Mouse (Mus musculus) neural tube, embryonic 14.5 days (tissue): ENCODE measurements around the gene Mms19. TPM values are rescaled to one million over a fixed set of nuclear protein-coding genes. Genes with fewer than 3 reads are reported as not detected.

ENCODE experiments used
- ATAC-seq: fragments of 200-750 bp; cut with Nextera tagmentation; 2 replicates; pipeline ENCODE4 v1.8.0; 2017; ENCODE audit warnings: low read depth, mild to moderate bottlenecking, moderate TSS enrichment, moderate library complexity
- H3K27ac ChIP-seq: fragments of 300-500 bp; sonication (generic); 2 replicates; pipeline ENCODE4 v1.5.1; 2014; ENCODE audit warnings: low read depth, mild to moderate bottlenecking, control low read depth, low read length, moderate library complexity, mixed read lengths
- H3K27me3 ChIP-seq: fragments of 300-500 bp; sonication (generic); 2 replicates; pipeline ENCODE4 v1.6.1; 2014; ENCODE audit warnings: low read length; ENCODE audit not compliant: control insufficient read depth, insufficient read depth
- H3K36me3 ChIP-seq: fragments of 300-500 bp; sonication (generic); 2 replicates; pipeline ENCODE4 v1.6.1; 2014; ENCODE audit warnings: low read length, mixed read lengths; ENCODE audit not compliant: control insufficient read depth, insufficient read depth
- H3K4me1 ChIP-seq: fragments of 300-500 bp; sonication (generic); 2 replicates; pipeline ENCODE4 v1.6.1; 2014; ENCODE audit warnings: low read length; ENCODE audit not compliant: control insufficient read depth, insufficient read depth
- H3K4me2 ChIP-seq: fragments of 300-500 bp; sonication (generic); 2 replicates; pipeline ENCODE4 v1.6.1; 2014; ENCODE audit warnings: mild to moderate bottlenecking, low read depth, low read length, control low read depth
- H3K4me3 ChIP-seq: fragments of 300-500 bp; sonication (generic); 2 replicates; pipeline ENCODE4 v1.5.1; 2014; ENCODE audit warnings: low read depth, low read length, control low read depth, mixed read lengths
- H3K9ac ChIP-seq: fragments of 300-500 bp; sonication (generic); replicated peaks from 2 replicates; pipeline ENCODE4 v1.6.1; 2014; ENCODE audit warnings: low read depth, mild to moderate bottlenecking, control low read depth, low read length, mixed read lengths
- H3K9me3 ChIP-seq: fragments of 300-500 bp; sonication (generic); 2 replicates; pipeline ENCODE4 v1.6.1; 2016; ENCODE audit warnings: low read length; ENCODE audit not compliant: control insufficient read depth
- WGBS: fragments of 180-500 bp; shearing (Covaris S2); extraction: QIAGEN DNeasy Blood & Tissue Kit; methylation state at CpG from one replicate; pipeline ENCODE4 v1.1.7; 2014; 5-methylcytosine and 5-hydroxymethylcytosine counted together
- polyA plus RNA-seq: library from polyadenylated mRNA; unstranded; fragments of >200 nt; fragmentation: Nextera tagmentation; extraction: Ambion mirVana; gene quantifications from 2 replicates; pipeline ENCODE4 v1.2.1, GENCODE M21; 2014

Mms19 gene
- polyA plus RNA-seq, 1 experiment from 2014 or later = 33.7 TPM

- Histone ChIP-seq H3K4me1 (no peaks in the 10 kb centered on the region), H3K27ac (no peak overlapping the region), H3K4me3 (no peak overlapping the region), H3K9me3 (no peaks in the 10 kb centered on the region), H3K36me3 (no peaks in the 10 kb centered on the region), H3K9ac (no peak overlapping the region), H3K4me2 (no peak overlapping the region), H3K27me3 (no peaks in the 10 kb centered on the region)
- no peak for ATAC-seq
- WGBS = 91% methylated on average over 12 of the region's 12 CpGs
Observed at GRCm38 (mm10) chr19:42001253-42001980, 20.5 kb upstream of the Mms19 start.

DNA sequence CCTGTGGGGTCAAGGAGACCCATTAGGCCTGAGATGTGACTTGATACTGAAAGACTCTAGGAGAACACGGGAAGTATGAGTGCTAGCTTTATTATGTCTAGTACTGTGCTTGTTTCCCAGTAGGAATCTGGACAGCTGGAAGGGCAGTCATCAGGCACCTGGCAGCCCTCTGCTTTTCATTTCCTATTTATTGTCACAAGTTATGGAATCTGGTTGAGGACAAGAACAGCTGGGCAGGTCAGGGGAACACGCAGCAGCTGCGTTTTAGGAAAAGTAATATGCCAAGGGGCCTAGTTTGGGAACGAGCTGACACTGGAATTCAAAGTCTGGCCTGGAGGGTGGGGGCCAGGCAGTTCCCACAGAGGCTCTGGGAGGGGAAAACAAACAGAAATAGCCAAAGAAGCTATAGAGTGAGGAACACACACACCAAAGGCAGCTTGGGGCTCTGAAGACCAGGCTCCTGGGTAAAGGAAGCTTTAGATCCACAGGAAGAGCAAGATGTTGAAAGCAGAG, 19.5 kb upstream of the Mms19 start:
- Histone ChIP-seq H3K9me3 (no peaks in the 10 kb centered on the region), H3K4me3 (no peak overlapping the region), H3K36me3 (no peaks in the 10 kb centered on the region), H3K27ac (no peak overlapping the region), H3K4me1 (no peaks in the 10 kb centered on the region), H3K4me2 (no peak overlapping the region), H3K9ac (no peak overlapping the region), H3K27me3 (no peaks in the 10 kb centered on the region)
- ATAC-seq = no peak
- 67% methylated on average over 4 of the region's 4 CpGs for WGBS

DNA sequence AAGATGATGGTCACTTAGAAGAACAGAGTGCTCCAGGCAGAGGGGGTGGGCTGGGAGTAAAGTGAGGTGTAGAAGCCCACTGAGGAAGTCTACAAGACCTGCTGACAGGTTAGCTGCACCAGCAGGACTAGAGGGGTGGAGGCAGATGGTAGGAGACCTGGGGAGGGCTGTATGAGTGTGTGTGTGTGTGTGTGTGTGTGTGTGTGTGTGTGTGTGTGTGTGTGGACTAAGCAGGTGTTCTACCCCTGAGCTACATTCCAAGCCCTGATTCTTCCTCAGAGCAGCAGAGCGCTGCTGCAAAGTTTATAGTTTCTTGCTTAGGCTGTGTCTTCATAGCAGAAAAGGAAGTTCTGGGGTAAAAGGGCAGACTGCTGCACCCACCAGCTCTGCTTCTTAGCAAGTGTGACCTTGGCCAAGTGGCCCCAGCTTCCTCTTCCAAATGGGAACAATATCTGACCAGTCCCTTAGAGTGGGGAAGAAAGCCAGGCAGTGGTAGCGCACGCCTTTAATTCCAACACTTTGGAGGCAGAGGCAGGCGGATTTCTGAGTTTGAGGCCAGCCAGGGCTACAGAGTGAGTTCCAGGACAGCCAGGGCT, 18.8 kb upstream of the Mms19 start:
- Histone ChIP-seq H3K9ac (no peak overlapping the region), H3K27ac (no peak overlapping the region), H3K27me3 (no peaks in the 10 kb centered on the region), H3K9me3 (no peaks in the 10 kb centered on the region), H3K36me3 (no peaks in the 10 kb centered on the region), H3K4me1 (no peaks in the 10 kb centered on the region), H3K4me2 (no peak overlapping the region), H3K4me3 (no peak overlapping the region)
- no peak for ATAC-seq
- 89% methylated on average over 4 of the region's 4 CpGs for WGBS

GRCm38 (mm10) chr19:41998770-41999548, 18.0 kb upstream of the Mms19 start:
- Histone ChIP-seq H3K4me3 (no peak overlapping the region), H3K36me3 (no peaks in the 10 kb centered on the region), H3K9ac (no peak overlapping the region), H3K4me2 (no peak overlapping the region), H3K4me1 (no peaks in the 10 kb centered on the region), H3K27me3 (no peaks in the 10 kb centered on the region), H3K27ac (no peak overlapping the region), H3K9me3 (no peaks in the 10 kb centered on the region)
- no peak for ATAC-seq
- 86% methylated on average over 9 of the region's 9 CpGs for WGBS

DNA sequence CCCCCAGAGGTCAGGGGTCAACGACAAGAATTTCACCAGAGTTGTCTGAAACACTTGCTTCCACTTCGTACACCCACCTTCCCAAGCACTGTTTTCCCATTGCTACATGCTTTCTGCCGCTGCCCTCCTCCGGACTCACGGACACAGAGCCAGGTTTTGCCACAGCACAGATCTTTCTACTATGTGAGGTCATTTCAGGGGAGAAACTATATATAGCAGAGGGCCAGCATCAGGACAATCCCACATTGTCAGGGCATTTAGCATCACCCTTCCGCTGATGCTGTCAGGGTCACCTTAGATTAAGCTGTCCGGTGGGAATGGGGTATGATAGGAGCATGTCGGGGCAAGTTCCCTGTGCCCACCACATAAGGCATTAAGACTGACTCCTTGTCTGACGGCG, 16.1 kb upstream of the Mms19 start:
- H3K36me3 ChIP-seq = no peaks in the 10 kb centered on the region
- no peak for ATAC-seq
- H3K4me2 ChIP-seq = no peak overlapping the region
- H3K9me3 ChIP-seq = no peaks in the 10 kb centered on the region
- no peaks in the 10 kb centered on the region for H3K4me1 ChIP-seq
- no peak overlapping the region for H3K27ac ChIP-seq
- 90% methylated on average over 10 of the region's 10 CpGs for WGBS
- no peaks in the 10 kb centered on the region for H3K27me3 ChIP-seq
- H3K9ac ChIP-seq = no peak overlapping the region
- no peak overlapping the region for H3K4me3 ChIP-seq

- Histone ChIP-seq H3K4me1 (no peaks in the 10 kb centered on the region), H3K9me3 (no peaks in the 10 kb centered on the region), H3K27me3 (no peaks in the 10 kb centered on the region), H3K4me2 (no peak overlapping the region), H3K27ac (no peak overlapping the region), H3K4me3 (no peak overlapping the region), H3K36me3 (no peaks in the 10 kb centered on the region), H3K9ac (no peak overlapping the region)
- ATAC-seq = no peak
- WGBS = 37% methylated on average over 1 of the region's 1 CpGs
Observed at GRCm38 (mm10) chr19:41995483-41995882, 14.5 kb upstream of the Mms19 start.

GRCm38 (mm10) chr19:41994023-41994422, 13.1 kb upstream of the Mms19 start:
- WGBS = 87% methylated on average over 7 of the region's 7 CpGs
- H3K4me2 ChIP-seq = no peak overlapping the region
- no peaks in the 10 kb centered on the region for H3K36me3 ChIP-seq
- H3K4me1 ChIP-seq = no peaks in the 10 kb centered on the region
- no peak overlapping the region for H3K27ac ChIP-seq
- no peak overlapping the region for H3K9ac ChIP-seq
- no peaks in the 10 kb centered on the region for H3K27me3 ChIP-seq
- H3K9me3 ChIP-seq = no peaks in the 10 kb centered on the region
- no peak for ATAC-seq
- no peak overlapping the region for H3K4me3 ChIP-seq

DNA sequence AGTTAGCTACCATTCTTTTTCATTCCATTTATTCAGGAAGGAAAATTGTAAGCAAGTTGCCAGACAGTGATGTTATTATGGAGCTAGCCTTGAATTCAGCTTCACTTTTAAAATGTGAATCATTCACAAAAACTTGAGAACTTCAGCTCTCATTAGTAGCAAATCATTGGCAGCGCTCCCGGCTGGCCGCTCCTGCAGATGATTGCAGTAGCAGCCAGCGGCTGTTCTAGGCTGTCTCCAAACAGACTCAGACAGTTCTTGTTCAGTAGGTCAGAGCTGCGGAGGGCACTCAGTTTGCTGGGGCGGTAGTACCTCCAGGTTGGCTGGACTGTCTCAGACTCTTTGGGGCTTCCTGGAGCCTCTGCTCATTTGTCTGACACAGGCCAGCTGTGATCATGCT, 12.5 kb upstream of the Mms19 start:
- Histone ChIP-seq H3K27me3 (no peaks in the 10 kb centered on the region), H3K4me3 (no peak overlapping the region), H3K4me2 (no peak overlapping the region), H3K9me3 (no peaks in the 10 kb centered on the region), H3K4me1 (no peaks in the 10 kb centered on the region), H3K9ac (no peak overlapping the region), H3K36me3 (no peaks in the 10 kb centered on the region), H3K27ac (no peak overlapping the region)
- no peak for ATAC-seq
- WGBS = 85% methylated on average over 6 of the region's 6 CpGs

- no peaks in the 10 kb centered on the region for H3K9me3 ChIP-seq
- H3K9ac ChIP-seq = no peak overlapping the region
- H3K4me3 ChIP-seq = no peak overlapping the region
- H3K27ac ChIP-seq = no peak overlapping the region
- H3K4me1 ChIP-seq = no peaks in the 10 kb centered on the region
- no peak for ATAC-seq
- no peak overlapping the region for H3K4me2 ChIP-seq
- 88% methylated on average over 2 of the region's 2 CpGs for WGBS
- no peaks in the 10 kb centered on the region for H3K36me3 ChIP-seq
- no peaks in the 10 kb centered on the region for H3K27me3 ChIP-seq
Observed at GRCm38 (mm10) chr19:41992971-41993370, 12.0 kb upstream of the Mms19 start.
